Mouse (Mus musculus) heart, embryonic 14.5 days (tissue): ENCODE measurements around the gene Skiv2l. TPM values are rescaled to one million over a fixed set of nuclear protein-coding genes. Genes with fewer than 3 reads are reported as not detected.
"Not testable (repeated sequence)": the region's sequence is repeated elsewhere in the genome, so short reads cannot be mapped to it uniquely, and the experiment has no call there.

ENCODE experiments used
- ATAC-seq: fragments of 200-750 bp; cut with Nextera tagmentation; 2 replicates; pipeline ENCODE4 v1.8.0; 2017; ENCODE audit warnings: low read depth, moderate TSS enrichment; ENCODE audit not compliant: insufficient number of reproducible peaks, insufficient read depth, low FRiP score
- H3K27ac ChIP-seq, 2 experiments: fragments of 200-500 bp in 1 of 2; fragments of 300-500 bp in 1 of 2; sonication (generic) in 1 of 2; replicated peaks in 1 of 2; 2 replicates each; pipeline ENCODE4 v1.5.1; 2012 to 2014; ENCODE audit warnings: low read depth in 2 of 2, low read length in 2 of 2, control low read depth in 1 of 2, mild to moderate bottlenecking in 1 of 2, mixed read lengths in 1 of 2; ENCODE audit not compliant: control insufficient read depth in 1 of 2, insufficient read depth in 1 of 2
- H3K27me3 ChIP-seq: fragments of 300-500 bp; sonication (generic); 2 replicates; pipeline ENCODE4 v1.6.1; 2014; ENCODE audit warnings: mild to moderate bottlenecking, low read length, control low read depth; ENCODE audit not compliant: control insufficient read depth, insufficient read depth
- H3K36me3 ChIP-seq: fragments of 300-500 bp; sonication (generic); 2 replicates; pipeline ENCODE4 v1.6.1; 2014; ENCODE audit warnings: mild to moderate bottlenecking, control low read depth, low read length, mixed read lengths; ENCODE audit not compliant: control insufficient read depth, insufficient read depth
- H3K4me1 ChIP-seq, 2 experiments: fragments of 200-500 bp in 1 of 2; fragments of 300-500 bp in 1 of 2; sonication (generic) in 1 of 2; 2 replicates each; pipeline ENCODE4 v1.6.1; 2012 to 2014; ENCODE audit warnings: low read length in 2 of 2, control low read depth in 1 of 2, mixed read lengths in 1 of 2; ENCODE audit not compliant: control insufficient read depth in 2 of 2, insufficient read depth in 2 of 2
- H3K4me2 ChIP-seq: fragments of 300-500 bp; sonication (generic); 2 replicates; pipeline ENCODE4 v1.6.1; 2014; ENCODE audit warnings: mild to moderate bottlenecking, low read length
- H3K4me3 ChIP-seq, 2 experiments: fragments of 200-500 bp in 1 of 2; fragments of 300-500 bp in 1 of 2; sonication (generic) in 1 of 2; 2 replicates each; pipeline ENCODE4 v1.5.1; 2012 to 2014; ENCODE audit warnings: low read length in 2 of 2, mild to moderate bottlenecking in 2 of 2, control low read depth in 1 of 2, low read depth in 1 of 2, moderate library complexity in 1 of 2; ENCODE audit not compliant: control insufficient read depth in 1 of 2, insufficient read depth in 1 of 2
- H3K9ac ChIP-seq: fragments of 300-500 bp; sonication (generic); 2 replicates; pipeline ENCODE4 v1.6.1; 2014; ENCODE audit warnings: mild to moderate bottlenecking, low read length
- H3K9me3 ChIP-seq: fragments of 300-500 bp; sonication (generic); 2 replicates; pipeline ENCODE4 v1.6.1; 2016; ENCODE audit warnings: low read length, control low read depth; ENCODE audit not compliant: control insufficient read depth
- WGBS: fragments of 180-500 bp; shearing (Covaris S2); extraction: QIAGEN DNeasy Blood & Tissue Kit; methylation state at CpG from one replicate; pipeline ENCODE4 v1.1.7; 2014; 5-methylcytosine and 5-hydroxymethylcytosine counted together
- polyA plus RNA-seq: library from polyadenylated mRNA; unstranded; fragments of >200 nt; fragmentation: Nextera tagmentation; extraction: Ambion mirVana; gene quantifications from 2 replicates; pipeline ENCODE4 v1.2.1, GENCODE M21; 2014

The Skiv2l gene
- polyA plus RNA-seq, 1 experiment from 2014 or later = 22.4 TPM

DNA sequence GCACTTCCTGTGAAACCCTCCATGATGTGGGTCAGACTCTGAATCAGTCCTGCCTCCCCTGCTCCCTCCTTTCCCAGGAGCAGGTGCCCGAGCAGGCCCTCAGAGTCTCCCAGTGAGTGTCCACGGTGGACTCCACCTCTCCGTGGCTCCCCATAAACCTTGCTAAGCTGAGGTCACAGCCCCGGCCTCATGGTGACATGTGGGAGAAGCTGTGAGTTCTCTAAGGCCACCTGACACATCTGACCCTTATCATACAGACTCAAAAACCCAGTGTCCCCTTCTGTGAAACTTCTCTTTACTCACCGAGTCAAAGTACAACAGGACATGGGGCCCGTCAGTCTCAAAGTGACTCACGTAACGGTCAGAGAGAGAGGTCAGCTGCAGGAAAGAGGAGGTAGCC lies 39.2 kb downstream of the Skiv2l start:
- not testable (repeated sequence) for H3K4me3 ChIP-seq, H3K27me3 ChIP-seq, H3K27ac ChIP-seq, H3K4me2 ChIP-seq, ATAC-seq, H3K9ac ChIP-seq, H3K9me3 ChIP-seq, H3K4me1 ChIP-seq, H3K36me3 ChIP-seq
- 66% methylated on average over 5 of the region's 8 CpGs for WGBS

- WGBS = 81% methylated on average over 5 of the region's 5 CpGs
- not testable (repeated sequence) for H3K4me3 ChIP-seq, ATAC-seq, H3K27ac ChIP-seq, H3K36me3 ChIP-seq, H3K9me3 ChIP-seq, H3K9ac ChIP-seq, H3K27me3 ChIP-seq, H3K4me2 ChIP-seq, H3K4me1 ChIP-seq
These were observed 39.6 kb downstream of the Skiv2l start for GRCm38 (mm10) chr17:34810411-34810810.

- 76% methylated on average over 6 of the region's 6 CpGs for WGBS
- Histone ChIP-seq H3K27me3 (no peaks in the 10 kb centered on the region), H3K4me2 (no peak overlapping the region), H3K4me1 (no peaks in the 10 kb centered on the region), H3K36me3 (no peaks in the 10 kb centered on the region), H3K4me3 (no peak overlapping the region), H3K9ac (no peak overlapping the region), H3K9me3 (peaks cover 5% of the 10 kb centered on the region; the same call in 1 of the 2 replicates), H3K27ac (no peak overlapping the region)
- no peak for ATAC-seq
These were observed 41.3 kb downstream of the Skiv2l start for GRCm38 (mm10) chr17:34808599-34809205.

DNA sequence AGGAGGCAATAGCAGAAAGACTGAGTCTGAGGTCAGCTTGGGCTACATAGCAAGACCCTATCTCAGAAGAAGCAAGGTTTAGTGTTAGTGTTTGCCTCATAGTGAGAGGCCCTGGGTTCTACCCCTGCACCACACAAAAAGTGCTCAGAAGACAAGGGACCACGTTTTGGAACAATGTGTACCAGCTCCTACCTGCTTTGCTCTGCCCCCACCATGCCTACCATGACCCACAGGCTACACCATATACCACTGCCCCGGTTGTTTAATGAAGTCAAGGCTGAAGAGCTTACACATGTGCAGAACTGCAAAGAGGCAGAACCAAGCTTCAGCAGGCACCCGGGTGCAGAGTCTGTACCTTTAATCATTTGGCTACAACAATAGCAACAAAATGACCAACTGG lies 42.8 kb downstream of the Skiv2l start:
- no peak for ATAC-seq

GRCm38 (mm10) chr17:34804871-34805562 lies 45.0 kb downstream of the Skiv2l start:
- no peak for ATAC-seq
- Histone ChIP-seq H3K4me1 (no peaks in the 10 kb centered on the region), H3K9me3 (peaks cover 5% of the 10 kb centered on the region; the same call in 1 of the 2 replicates), H3K9ac (no peak overlapping the region), H3K4me2 (no peak overlapping the region), H3K36me3 (no peaks in the 10 kb centered on the region), H3K27me3 (no peaks in the 10 kb centered on the region), H3K4me3 (no peak overlapping the region), H3K27ac (no peak overlapping the region)
- 65% methylated on average over 6 of the region's 6 CpGs for WGBS

More for the DNA sequence above, 42.8 kb downstream of the Skiv2l start:
- no peak overlapping the region for H3K4me2 ChIP-seq
- 56% methylated on average over 3 of the region's 3 CpGs for WGBS
- H3K36me3 ChIP-seq = no peaks in the 10 kb centered on the region
- peaks cover 5% of the 10 kb centered on the region; the same call in 1 of the 2 replicates for H3K9me3 ChIP-seq
- H3K4me3 ChIP-seq = no peak overlapping the region
- no peak overlapping the region for H3K9ac ChIP-seq
- no peaks in the 10 kb centered on the region for H3K4me1 ChIP-seq
- H3K27ac ChIP-seq = no peak overlapping the region
- no peaks in the 10 kb centered on the region for H3K27me3 ChIP-seq

DNA sequence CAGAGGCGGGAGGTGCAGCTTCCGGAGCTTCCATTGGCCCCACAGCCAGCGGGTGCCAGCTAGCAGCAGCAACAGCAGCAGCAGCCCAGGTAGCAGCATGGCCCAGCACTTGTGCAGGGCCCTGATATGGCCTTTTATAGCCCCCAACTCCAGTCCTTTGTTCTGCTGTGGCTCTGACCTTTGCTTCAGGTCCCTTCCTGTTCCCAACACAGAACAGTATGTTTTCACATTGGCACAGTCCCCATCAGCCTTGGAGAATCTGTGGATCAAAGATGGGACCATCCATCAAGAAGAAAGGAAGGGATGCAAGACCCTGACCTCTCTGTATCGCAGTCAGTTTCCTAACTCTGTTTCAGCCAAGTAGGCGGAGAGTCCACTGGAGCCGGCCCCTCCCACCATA lies 45.7 kb downstream of the Skiv2l start, which contains the start of gene Cyp21a1:
Gene Cyp21a1 (minus strand): TSS at position 261 of the 400 bp plus-strand sequence.
- H3K4me1 ChIP-seq, H3K27ac ChIP-seq, H3K4me3 ChIP-seq, H3K36me3 ChIP-seq, H3K4me2 ChIP-seq, H3K27me3 ChIP-seq, ATAC-seq, H3K9me3 ChIP-seq, H3K9ac ChIP-seq: not testable (repeated sequence)
- 20% methylated on average over 1 of the region's 6 CpGs for WGBS

DNA sequence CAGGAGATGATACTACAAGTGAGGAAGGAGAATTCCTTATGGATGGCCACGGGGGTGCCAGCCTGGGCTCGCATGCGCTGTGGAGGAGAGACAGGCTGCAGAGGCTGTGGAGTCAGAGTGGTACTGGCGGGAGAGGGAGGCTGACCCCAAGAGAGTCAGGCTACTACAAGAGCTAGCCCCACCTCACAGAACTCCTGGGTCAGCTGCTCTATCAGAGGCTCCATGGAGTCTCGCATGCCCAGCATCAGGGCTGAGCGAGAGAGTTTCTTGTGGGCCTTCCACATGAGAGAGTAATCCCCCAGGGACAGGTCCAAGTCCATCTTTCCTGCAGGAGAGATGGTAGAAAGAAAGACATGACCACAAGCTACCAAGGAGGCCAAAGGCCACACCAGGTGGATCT lies 46.6 kb downstream of the Skiv2l start:
- H3K4me3 ChIP-seq, H3K4me1 ChIP-seq, H3K27me3 ChIP-seq, ATAC-seq, H3K9me3 ChIP-seq, H3K27ac ChIP-seq, H3K9ac ChIP-seq, H3K36me3 ChIP-seq, H3K4me2 ChIP-seq: not testable (repeated sequence)
- 87% methylated on average over 6 of the region's 6 CpGs for WGBS
